ENCODE assay signal across 1 mouse cellular context in the genomic region with DNA sequence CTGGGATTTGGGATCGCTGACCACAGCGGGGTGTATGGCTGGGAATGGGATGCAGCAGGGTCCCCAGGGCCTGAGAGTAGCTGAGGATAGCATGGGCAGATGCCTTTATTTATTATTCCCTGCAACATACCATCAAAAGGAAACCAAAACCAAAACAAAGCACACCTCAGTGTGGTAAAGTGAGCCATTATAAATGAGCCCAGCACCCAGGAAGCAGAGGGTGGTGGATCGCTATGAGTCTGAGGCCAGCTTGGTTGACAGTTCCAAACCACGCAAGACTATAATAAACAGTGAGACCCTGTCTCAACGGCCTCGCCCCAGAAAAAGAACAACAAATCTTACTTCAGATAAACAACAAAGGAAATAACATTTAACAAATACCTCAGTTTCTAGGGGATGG.
TF ChIP-seq lines count a peak whose summit lies in the region.

No protein-coding gene starts in this region.

TF ChIP-seq in MEL, 35 proteins besides CTCF, POLR2A, EP300 and RAD21:
- TF ChIP-seq ZMIZ1 (IDR thresholded peaks at IDR 0.05; ENCODE audit: low read depth, low read length) = no peak
- no peak; the same call in 1 of the 2 replicates for TF ChIP-seq MXI1 (IDR thresholded peaks at IDR 0.05; ENCODE audit: low read depth, low read length)
- no peak for TF ChIP-seq KAT2A (conservative IDR thresholded peaks at IDR 0.05; ENCODE audit: low read depth, low read length)
